Mouse (Mus musculus) ES-E14 (cell line): ENCODE measurements around the gene Gm7356.
"Not testable (repeated sequence)": the region's sequence is repeated elsewhere in the genome, so short reads cannot be mapped to it uniquely, and the experiment has no call there.

ENCODE experiments used
- CHD2 ChIP-seq: IDR thresholded peaks from 2 replicates; pipeline ENCODE4 v1.6.1; 2014; ENCODE audit warnings: mild to moderate bottlenecking, low read depth, low read length, inconsistent platforms
- HCFC1 ChIP-seq: IDR thresholded peaks from 2 replicates; pipeline ENCODE4 v1.6.1; 2012; ENCODE audit warnings: low read length, inconsistent platforms, borderline replicate concordance; ENCODE audit not compliant: insufficient read depth
- MAFK ChIP-seq: IDR thresholded peaks from 2 replicates; pipeline ENCODE4 v1.6.1; 2014; ENCODE audit warnings: mild to moderate bottlenecking, low read depth, low read length, inconsistent platforms; ENCODE audit not compliant: insufficient read depth
- ZC3H11A ChIP-seq: IDR thresholded peaks from 2 replicates; pipeline ENCODE4 v1.6.1; 2012; ENCODE audit warnings: low read depth, mild to moderate bottlenecking, inconsistent platforms, low read length, borderline replicate concordance
- ZNF384 ChIP-seq: IDR thresholded peaks from 2 replicates; pipeline ENCODE4 v1.6.1; 2012; ENCODE audit warnings: low read depth, low read length, inconsistent platforms

GRCm38 (mm10) chr17:14003604-14004003 is at the start of gene Gm7356:
- TF ChIP-seq ZNF384, MAFK, ZC3H11A, CHD2, HCFC1: not testable (repeated sequence)
